Mouse (Mus musculus) brain, adult 10 weeks (tissue): ENCODE data around the gene Vmn2r19. TPM values are rescaled to one million over a fixed set of nuclear protein-coding genes. Genes with fewer than 3 reads are reported as not detected.

Source experiments
- polyA plus RNA-seq: library from polyadenylated mRNA; stranded (reverse); fragments of 350-450 nt; fragmentation: Illumina TruSeq; extraction: RNeasy Lipid Tissue Mini Kit (QIAGEN cat#74804); gene quantifications from one replicate; pipeline ENCODE4 v1.2.3, GENCODE M21; 2015; ENCODE audit warnings: low read depth, low replicate concordance

Gene Vmn2r19
- polyA plus RNA-seq: not detected

GRCm38 (mm10) chr6:123308033-123308432 is at the start of gene Vmn2r19:
Vmn2r19 (plus strand) TSS chr6:123308333.

DNA sequence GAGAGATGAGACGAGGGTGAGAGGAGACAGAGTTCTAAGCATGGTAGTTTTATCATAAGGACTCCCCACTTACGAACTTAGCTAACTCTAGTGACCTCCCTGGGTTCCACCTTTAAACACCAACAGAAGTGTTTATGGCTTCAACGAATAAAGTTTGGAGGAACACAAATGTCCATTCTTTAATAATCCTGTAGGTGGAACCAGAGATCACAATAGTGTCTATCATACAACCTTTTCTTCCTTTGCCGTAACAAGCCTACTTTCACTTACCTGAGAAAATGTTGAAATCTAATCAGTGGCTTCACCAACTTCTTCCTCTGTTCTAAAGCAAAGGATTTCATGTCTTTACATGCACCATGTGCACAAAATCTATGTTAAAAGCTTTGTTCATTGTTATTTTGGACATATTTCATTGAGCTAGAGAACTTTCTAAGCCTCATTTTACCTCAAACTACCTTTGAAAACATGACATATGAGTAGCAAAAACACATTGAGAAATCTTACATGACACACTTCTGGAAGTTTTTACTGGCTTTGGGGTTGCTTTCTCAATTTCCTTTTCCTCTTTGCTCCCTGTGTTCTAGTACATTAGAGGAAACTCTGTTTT is 46.5 kb upstream of the Vmn2r19 start, which contains the start of gene Clec4d:
Gene Clec4d, plus strand, starts transcription at position 557 of the 607 bp plus-strand sequence.

GRCm38 (mm10) chr6:123289753-123290152 is 18.4 kb upstream of the Vmn2r19 start, which contains the start of gene Clec4e:
Clec4e (minus strand) TSS chr6:123289870.

Other genes starting within 250 kb of the Vmn2r19 start
- gene Clec4a2, start 201.9 kb upstream of the Vmn2r19 start, polyA plus RNA-seq: 2.7 TPM
- gene Clec4b2, start 135.4 kb upstream of the Vmn2r19 start, polyA plus RNA-seq: not detected
- gene Clec4n, start 78.5 kb upstream of the Vmn2r19 start, polyA plus RNA-seq: 0.77 TPM
- not detected for gene Clec4d, start 46.2 kb upstream of the Vmn2r19 start, polyA plus RNA-seq
- gene Clec4e, start 18.5 kb upstream of the Vmn2r19 start, polyA plus RNA-seq: not detected
- not detected for gene Vmn2r20, start 109.8 kb downstream of the Vmn2r19 start, polyA plus RNA-seq
- not detected for gene Vmn2r21, start 225.1 kb downstream of the Vmn2r19 start, polyA plus RNA-seq